ENCODE assay signal across 13 mouse cellular contexts in the genomic region with DNA sequence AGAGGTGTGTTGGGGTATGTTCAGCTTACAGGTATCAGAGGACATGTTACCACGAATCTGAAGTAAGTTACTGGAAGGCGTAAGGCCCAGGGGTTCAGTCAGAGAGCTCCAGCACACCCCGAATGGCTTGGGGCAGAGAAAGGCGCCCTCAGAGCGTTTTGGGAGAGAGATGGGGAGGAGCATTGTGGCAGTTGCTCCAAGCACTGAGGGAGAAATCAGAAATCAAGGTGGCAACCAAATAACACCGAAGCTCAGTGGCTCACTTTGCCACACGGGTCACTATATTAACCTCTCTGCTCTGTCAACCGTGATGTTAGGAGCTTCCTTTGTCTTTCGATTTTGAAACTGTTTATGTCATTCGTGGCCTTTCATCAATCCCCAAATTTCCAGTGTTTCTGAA. TPM values are rescaled to one million over a fixed set of nuclear protein-coding genes. Genes with fewer than 3 reads are reported as not detected.
A peak's percentile ranks its signal among the peaks of the same experiment; 100 is the strongest.
DNase-seq lines count a peak whose midpoint lies in the region; ATAC-seq and TF ChIP-seq lines count a peak whose summit lies in the region.
"Had no signal": no experiment of that assay in that cellular context is flagged by ENCODE, and none has a peak within 500 bp of the region (broad histone marks: within the 10 kb centered on the region; RNA-seq: fewer than 3 reads in every experiment).

No protein-coding gene starts in this region.

- no peak overlapping the region for H3K27ac ChIP-seq in heart, embryonic 11.5 days (ENCODE audit: low read depth, low read length)
- H3K27ac ChIP-seq in midbrain, embryonic 11.5 days (ENCODE audit: low read depth, low read length): no peak overlapping the region
- no peak overlapping the region for H3K27ac ChIP-seq in midbrain, embryonic 15.5 days
- no peak overlapping the region for H3K27ac ChIP-seq in intestine, postnatal 0 days (ENCODE audit: low read depth, low read length)
- no peak overlapping the region for H3K27ac ChIP-seq in stomach, postnatal 0 days (replicated peaks)
- no peak overlapping the region for H3K27ac ChIP-seq in thymus, adult 2 months (ENCODE audit: control insufficient read depth, insufficient read depth, low read length)
- H3K27ac ChIP-seq: stomach, embryonic 15.5 days had no signal

- H3K9ac ChIP-seq in heart, embryonic 11.5 days (ENCODE audit: low read depth, low read length): no peak overlapping the region
- H3K9ac ChIP-seq in midbrain, embryonic 11.5 days (ENCODE audit: low read length): no peak overlapping the region
- no peak overlapping the region for H3K9ac ChIP-seq in midbrain, embryonic 15.5 days
- H3K9ac ChIP-seq in intestine, postnatal 0 days (ENCODE audit: low read depth, low read length): no peak overlapping the region
- H3K9ac ChIP-seq in stomach, postnatal 0 days (ENCODE audit: low read length): no peak overlapping the region
- H3K9ac ChIP-seq: stomach, embryonic 15.5 days had no signal

- no peak for TF ChIP-seq CTCF in intestine, postnatal 0 days (IDR thresholded peaks at IDR 0.05; ENCODE audit: low read depth)
- TF ChIP-seq CTCF in stomach, postnatal 0 days (IDR thresholded peaks at IDR 0.05; ENCODE audit: low read depth): no peak
- no peak for TF ChIP-seq CTCF in thymus, adult 2 months (IDR thresholded peaks at IDR 0.05; ENCODE audit: borderline replicate concordance, control insufficient read depth, extremely low read depth, insufficient read depth, low read length, poor library complexity)

- no peaks in the 10 kb centered on the region for H3K36me3 ChIP-seq in heart, embryonic 11.5 days (ENCODE audit: control insufficient read depth, insufficient read depth, low read length)
- H3K36me3 ChIP-seq in midbrain, embryonic 11.5 days (ENCODE audit: control insufficient read depth, insufficient read depth, low read length): no peaks in the 10 kb centered on the region
- no peaks in the 10 kb centered on the region for H3K36me3 ChIP-seq in midbrain, embryonic 15.5 days (replicated peaks)
- H3K36me3 ChIP-seq in intestine, postnatal 0 days (ENCODE audit: control insufficient read depth, insufficient read depth): no peaks in the 10 kb centered on the region
- no peaks in the 10 kb centered on the region for H3K36me3 ChIP-seq in stomach, postnatal 0 days (ENCODE audit: control insufficient read depth, insufficient read depth, low read length)
- no peaks in the 10 kb centered on the region for H3K36me3 ChIP-seq in thymus, adult 2 months (ENCODE audit: control insufficient read depth, insufficient read depth, low read length)
- H3K36me3 ChIP-seq: stomach, embryonic 15.5 days had no signal

- 3% methylated on average over 10 of the region's 10 CpGs for WGBS in heart, embryonic 11.5 days (ENCODE audit: insufficient replicate concordance)
- under 1% methylated on average over 10 of the region's 10 CpGs for whole genome bisulfite sequencing in midbrain, embryonic 11.5 days
- 1% methylated on average over 10 of the region's 10 CpGs for WGBS in midbrain, embryonic 15.5 days
- WGBS in intestine, postnatal 0 days: 4% methylated on average over 10 of the region's 10 CpGs
- 3% methylated on average over 10 of the region's 10 CpGs for WGBS in stomach, postnatal 0 days
- WGBS in thymus, adult 2 months: 10% methylated on average over 10 of the region's 10 CpGs

- TF ChIP-seq POLR2A in thymus, adult 2 months (IDR thresholded peaks at IDR 0.05; ENCODE audit: control insufficient read depth, extremely low read depth, insufficient read depth, low read length, poor library complexity): no peak

- peak overlapping the region; percentile 52 for H3K4me3 ChIP-seq in heart, embryonic 11.5 days (ENCODE audit: low read depth, low read length)
- 0 out of 2 replicates have a peak overlapping the region, but pooled peaks have one; percentile 35 for H3K4me3 ChIP-seq in midbrain, embryonic 11.5 days (ENCODE audit: low read depth, low read length)
- H3K4me3 ChIP-seq in midbrain, embryonic 15.5 days: no peak overlapping the region
- H3K4me3 ChIP-seq in intestine, postnatal 0 days (ENCODE audit: low read depth, low read length): peak overlapping the region; percentile 44
- H3K4me3 ChIP-seq in stomach, postnatal 0 days (ENCODE audit: low read depth, low read length): peak overlapping the region; percentile 37; the same call in 1 of the 2 replicates
- H3K4me3 ChIP-seq in thymus, adult 2 months (ENCODE audit: control insufficient read depth, insufficient read depth, low read length): no peak overlapping the region

- H3K27me3 ChIP-seq in heart, embryonic 11.5 days (ENCODE audit: control insufficient read depth, insufficient read depth, low read length): peaks cover 73% of the 10 kb centered on the region
- peaks cover 87% of the 10 kb centered on the region for H3K27me3 ChIP-seq in midbrain, embryonic 11.5 days (ENCODE audit: control insufficient read depth, insufficient read depth, low read length)
- H3K27me3 ChIP-seq in midbrain, embryonic 15.5 days (replicated peaks): peaks cover 66% of the 10 kb centered on the region
- peaks cover 90% of the 10 kb centered on the region for H3K27me3 ChIP-seq in intestine, postnatal 0 days (replicated peaks; ENCODE audit: control insufficient read depth, insufficient read depth, low read length)
- H3K27me3 ChIP-seq in stomach, postnatal 0 days (ENCODE audit: control insufficient read depth, insufficient read depth, low read length): peaks cover 38% of the 10 kb centered on the region
- peaks cover 35% of the 10 kb centered on the region for H3K27me3 ChIP-seq in thymus, adult 2 months (ENCODE audit: control insufficient read depth, insufficient read depth, low read length)

- no peak for TF ChIP-seq EP300 in stomach, postnatal 0 days (optimal IDR thresholded peaks at IDR 0.05)

- no peaks in the 10 kb centered on the region for H3K9me3 ChIP-seq in heart, embryonic 11.5 days (replicated peaks; ENCODE audit: control insufficient read depth, low read length)
- H3K9me3 ChIP-seq in midbrain, embryonic 11.5 days (ENCODE audit: control insufficient read depth, low read length): no peaks in the 10 kb centered on the region
- H3K9me3 ChIP-seq in midbrain, embryonic 15.5 days: no peaks in the 10 kb centered on the region
- no peaks in the 10 kb centered on the region for H3K9me3 ChIP-seq in intestine, postnatal 0 days (ENCODE audit: control insufficient read depth)
- no peaks in the 10 kb centered on the region for H3K9me3 ChIP-seq in stomach, postnatal 0 days (ENCODE audit: control insufficient read depth, low read length)
- H3K9me3 ChIP-seq: stomach, embryonic 15.5 days had no signal

- peaks cover 19% of the 10 kb centered on the region for H3K4me1 ChIP-seq in heart, embryonic 11.5 days (ENCODE audit: control insufficient read depth, insufficient read depth, low read length)
- H3K4me1 ChIP-seq in midbrain, embryonic 11.5 days (ENCODE audit: control insufficient read depth, insufficient read depth, low read length): peaks cover 14% of the 10 kb centered on the region
- H3K4me1 ChIP-seq in midbrain, embryonic 15.5 days: peaks cover 23% of the 10 kb centered on the region
- H3K4me1 ChIP-seq in intestine, postnatal 0 days (replicated peaks; ENCODE audit: control insufficient read depth, insufficient read depth, low read length): no peaks in the 10 kb centered on the region
- H3K4me1 ChIP-seq in stomach, postnatal 0 days (replicated peaks; ENCODE audit: control insufficient read depth, insufficient read depth): 0 out of 2 replicates have a peak, but pooled peaks cover 4% of the 10 kb centered on the region
- peaks cover 10% of the 10 kb centered on the region for H3K4me1 ChIP-seq in thymus, adult 2 months (replicated peaks; ENCODE audit: control insufficient read depth, insufficient read depth, low read length)

- ATAC-seq in heart, embryonic 11.5 days (replicated peaks; ENCODE audit: insufficient number of reproducible peaks, low FRiP score, low TSS enrichment): no peak
- no peak for ATAC-seq in midbrain, embryonic 11.5 days (ENCODE audit: low FRiP score)
- ATAC-seq in midbrain, embryonic 15.5 days (replicated peaks): no peak
- no peak for ATAC-seq in intestine, postnatal 0 days
- ATAC-seq in stomach, postnatal 0 days (ENCODE audit: low FRiP score, low TSS enrichment): no peak
- ATAC-seq: CD4-positive, CD25-positive, alpha-beta regulatory T cell, adult 4 months had no signal

- no peak overlapping the region; the same call in 1 of the 2 replicates for H3K4me2 ChIP-seq in heart, embryonic 11.5 days
- H3K4me2 ChIP-seq in midbrain, embryonic 11.5 days: no peak overlapping the region; the same call in 1 of the 2 replicates
- no peak overlapping the region for H3K4me2 ChIP-seq in midbrain, embryonic 15.5 days
- peak overlapping the region; percentile 72; the same call in 1 of the 2 replicates for H3K4me2 ChIP-seq in intestine, postnatal 0 days (replicated peaks; ENCODE audit: low read depth)
- no peak overlapping the region for H3K4me2 ChIP-seq in stomach, postnatal 0 days (replicated peaks; ENCODE audit: low read depth)

- no peak for DNase-seq in heart, postnatal 4 days
- DNase-seq in midbrain, embryonic 11.5 days (ENCODE audit: low spot score, missing footprints): peak; percentile 93
- DNase-seq in stomach, postnatal 0 days (ENCODE audit: low spot score): no peak
- DNase-seq in testis, postnatal 10 days (ENCODE audit: low spot score): no peak
- DNase-seq in thymus, adult 2 months: no peak
- DNase-seq: lung, adult 18-20 months had no signal

RNA-seq across cellular contexts. Expression of gene Otp, which starts 6.8 kb away (rescaled TPM):
- polyA plus RNA-seq in heart, embryonic 11.5 days (2014; fragmentation: Nextera tagmentation; extraction: Ambion mirVana): not detected in 2 replicates
- not detected for total RNA-seq in heart, postnatal 4 days (2021)
- 2.0 and 2.4 TPM in 2 replicates for polyA plus RNA-seq in midbrain, embryonic 11.5 days (2014; fragmentation: Nextera tagmentation; extraction: Ambion mirVana)
- 2.3 and 4.7 TPM in 2 replicates for polyA plus RNA-seq in midbrain, embryonic 15.5 days (2015; fragmentation: Nextera tagmentation; extraction: Ambion mirVana)
- polyA plus RNA-seq in intestine, postnatal 0 days (2015; fragmentation: Nextera tagmentation; extraction: Ambion mirVana): not detected in 2 replicates
- not detected in 2 replicates for polyA plus RNA-seq in stomach, postnatal 0 days (2015; fragmentation: Nextera tagmentation; extraction: Ambion mirVana)
- polyA plus RNA-seq in thymus, adult 2 months (2012; rRNA removed): not detected in 2 replicates
- total RNA-seq: layer of hippocampus, postnatal 14 days had no signal
- polyA plus RNA-seq: CD4-positive, CD25-positive, alpha-beta regulatory T cell, adult 4 months; intestine, embryonic 14.5 days; stomach, embryonic 15.5 days had no signal

Comparison
In these comparisons a context has a peak if more than half of its experiments do, and no peak if none do; other contexts are left out.
1. H3K4me3 ChIP-seq: peak in heart, embryonic 11.5 days (single experiment), midbrain, embryonic 11.5 days (single experiment), intestine, postnatal 0 days (single experiment) and stomach, postnatal 0 days (single experiment); none in midbrain, embryonic 15.5 days (single experiment) and thymus, adult 2 months (single experiment).